Mouse (Mus musculus) cortical plate, adult 2 months (tissue): ENCODE measurements at regions not wholly inside any gene's neighbourhood (a gene's known extent, or its start where the extent isn't known, plus 50 kb on each side); places are given as distances from the start of the nearest gene placed in this dataset.

Experiments
- H3K27ac ChIP-seq: fragments of 200-500 bp; 2 replicates; pipeline ENCODE4 v1.5.1; 2012; ENCODE audit warnings: low read length, control low read depth, inconsistent platforms; ENCODE audit not compliant: insufficient read depth
- H3K4me1 ChIP-seq: fragments of 200-500 bp; 2 replicates; pipeline ENCODE4 v1.6.1; 2011; ENCODE audit warnings: low read length; ENCODE audit not compliant: control insufficient read depth, insufficient read depth
- H3K4me3 ChIP-seq: fragments of 200-500 bp; 2 replicates; pipeline ENCODE4 v1.5.1; 2011; ENCODE audit warnings: mild to moderate bottlenecking, low read length, control low read depth; ENCODE audit not compliant: insufficient read depth
- CTCF ChIP-seq: fragments of 200-500 bp; IDR thresholded peaks from 2 replicates; pipeline ENCODE4 v1.5.1; 2011; ENCODE audit warnings: mild to moderate bottlenecking, control low read depth, low read length; ENCODE audit not compliant: insufficient read depth; ENCODE audit errors: extremely low read depth
- POLR2A ChIP-seq: fragments of 200-500 bp; IDR thresholded peaks from 2 replicates; pipeline ENCODE4 v1.6.1; 2011; ENCODE audit warnings: mild to moderate bottlenecking, low read length, control low read depth; ENCODE audit not compliant: insufficient read depth; ENCODE audit errors: extremely low read depth

DNA sequence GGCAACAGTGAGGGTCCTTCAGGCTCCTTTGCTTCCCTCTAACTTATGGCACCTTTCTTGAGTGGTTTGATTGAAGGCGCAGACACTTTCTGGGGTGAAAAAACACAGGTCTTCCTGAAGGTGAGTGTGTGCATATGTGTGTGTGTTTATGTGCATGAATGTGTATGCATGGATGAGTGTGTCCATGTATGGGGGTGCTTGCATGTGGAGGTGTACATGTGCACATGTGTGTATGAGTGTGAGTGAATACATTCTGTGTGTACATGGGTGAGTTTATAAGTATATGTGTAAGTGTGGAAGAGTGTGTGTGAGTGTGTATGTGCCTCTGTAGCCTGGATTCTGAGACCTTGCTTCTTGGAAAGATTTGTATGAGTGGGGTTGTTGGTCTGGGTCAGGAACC lies 167.5 kb upstream of the Ubash3b start:
- no peaks in the 10 kb centered on the region for H3K4me1 ChIP-seq
- no peak for TF ChIP-seq CTCF
- TF ChIP-seq POLR2A: no peak
- no peak overlapping the region for H3K27ac ChIP-seq
- H3K4me3 ChIP-seq: no peak overlapping the region

DNA sequence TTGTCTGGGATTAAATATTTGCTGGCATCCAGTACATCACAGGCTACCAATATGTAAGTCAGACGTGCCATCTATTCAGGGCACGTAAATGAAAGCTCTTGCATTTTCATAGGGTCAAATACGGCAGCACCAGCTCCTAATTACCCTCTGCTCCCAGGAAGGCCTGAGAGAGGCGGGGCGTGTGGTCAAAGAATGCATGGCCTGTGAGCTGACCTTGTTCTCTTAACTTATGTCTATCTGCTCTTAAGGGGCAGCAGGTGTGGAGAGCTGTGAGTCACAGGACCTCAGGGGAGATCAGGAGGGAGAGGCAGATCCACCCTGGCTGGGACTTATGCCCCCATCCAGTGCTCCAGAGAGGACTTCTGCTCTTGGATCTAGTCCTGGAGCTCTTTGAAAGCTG lies 167.0 kb upstream of the Ubash3b start:
- Histone ChIP-seq H3K4me1 (no peaks in the 10 kb centered on the region), H3K27ac (no peak overlapping the region; the same call in 1 of the 2 replicates), H3K4me3 (no peak overlapping the region)
- TF ChIP-seq CTCF (no peak), POLR2A (no peak)

DNA sequence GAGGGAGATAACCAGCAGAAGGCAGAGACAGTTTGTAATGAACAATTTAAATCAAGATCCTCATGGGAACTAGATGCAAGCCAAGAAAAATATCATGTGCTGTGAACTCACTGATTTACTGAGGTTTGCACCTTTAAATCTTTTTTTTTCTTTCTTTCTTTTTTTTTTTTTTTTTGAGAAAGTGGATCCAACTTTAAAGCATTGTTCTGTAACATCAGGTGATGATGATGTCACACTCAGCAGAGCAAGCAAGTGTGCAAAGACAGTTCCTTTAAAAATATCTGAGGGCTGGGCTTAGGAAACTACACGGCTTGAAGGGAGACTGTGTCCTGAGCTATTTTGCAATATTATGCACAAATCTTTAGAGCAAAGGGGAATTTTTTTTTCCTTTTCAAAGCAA lies 166.6 kb upstream of the Ubash3b start:
- no peak overlapping the region for H3K4me3 ChIP-seq
- no peaks in the 10 kb centered on the region for H3K4me1 ChIP-seq
- no peak for TF ChIP-seq POLR2A
- TF ChIP-seq CTCF: no peak
- no peak overlapping the region; the same call in 1 of the 2 replicates for H3K27ac ChIP-seq

DNA sequence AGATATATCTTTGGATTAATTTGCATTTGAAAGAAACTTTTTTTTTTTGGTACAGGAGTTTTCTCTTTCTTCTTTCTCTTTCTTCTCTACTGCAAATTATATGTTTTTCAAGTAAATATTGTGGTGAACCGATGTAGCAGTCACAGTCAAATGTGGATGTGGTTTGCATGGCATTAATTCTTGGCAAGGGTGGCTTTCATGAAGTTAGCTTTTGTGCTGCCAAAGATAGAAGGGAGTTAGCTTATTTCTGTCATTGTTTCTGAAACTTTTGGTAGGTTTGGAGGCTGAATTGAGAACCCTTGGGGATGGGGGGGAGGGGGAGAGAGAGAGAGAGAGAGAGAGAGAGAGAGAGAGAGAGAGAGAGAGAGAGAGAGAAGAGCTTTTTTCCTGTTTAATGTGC lies 166.1 kb upstream of the Ubash3b start:
- no peaks in the 10 kb centered on the region for H3K4me1 ChIP-seq
- H3K4me3 ChIP-seq: no peak overlapping the region
- no peak overlapping the region for H3K27ac ChIP-seq
- no peak for TF ChIP-seq CTCF
- TF ChIP-seq POLR2A: no peak

DNA sequence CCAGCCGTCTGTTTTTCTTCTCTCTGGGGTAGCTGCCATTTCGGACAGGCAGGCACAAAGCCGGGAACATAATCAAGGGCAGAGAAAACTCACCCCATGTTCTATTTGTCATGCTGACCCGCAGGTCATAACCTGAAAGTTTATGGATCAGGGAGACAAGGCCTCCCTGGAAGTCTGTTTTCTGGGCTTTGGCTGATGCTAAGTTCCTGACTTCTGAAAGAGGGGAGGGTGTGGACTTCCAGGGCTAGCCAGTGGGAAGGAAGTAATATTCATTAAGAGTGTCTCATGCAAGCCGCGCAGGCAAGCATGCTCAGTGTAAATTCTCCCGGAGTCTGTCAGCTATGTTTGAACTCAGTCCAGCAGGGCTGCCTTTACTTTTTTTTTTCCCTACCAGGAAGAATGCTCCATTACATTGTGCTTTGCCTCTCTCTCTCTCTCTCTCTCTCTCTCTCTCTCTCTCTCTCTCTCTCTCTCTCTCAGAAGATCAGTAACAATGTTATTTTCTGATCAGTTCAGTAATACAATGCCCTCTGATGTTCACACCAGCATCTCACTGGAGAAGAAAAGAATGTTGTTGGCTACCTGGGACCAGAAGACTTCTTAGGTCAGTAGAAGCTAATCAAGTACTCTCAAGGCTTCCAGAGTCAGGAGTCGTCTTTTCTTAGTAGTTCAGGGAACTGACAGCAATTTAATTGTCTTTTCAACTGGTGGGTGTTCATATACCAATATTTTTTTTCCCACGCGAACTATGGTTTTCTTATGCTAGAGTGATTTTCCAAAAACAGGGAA lies 165.5 kb upstream of the Ubash3b start:
- Histone ChIP-seq H3K27ac (no peak overlapping the region), H3K4me1 (no peaks in the 10 kb centered on the region), H3K4me3 (no peak overlapping the region)
- no peak for TF ChIP-seq CTCF
- no peak for TF ChIP-seq POLR2A

DNA sequence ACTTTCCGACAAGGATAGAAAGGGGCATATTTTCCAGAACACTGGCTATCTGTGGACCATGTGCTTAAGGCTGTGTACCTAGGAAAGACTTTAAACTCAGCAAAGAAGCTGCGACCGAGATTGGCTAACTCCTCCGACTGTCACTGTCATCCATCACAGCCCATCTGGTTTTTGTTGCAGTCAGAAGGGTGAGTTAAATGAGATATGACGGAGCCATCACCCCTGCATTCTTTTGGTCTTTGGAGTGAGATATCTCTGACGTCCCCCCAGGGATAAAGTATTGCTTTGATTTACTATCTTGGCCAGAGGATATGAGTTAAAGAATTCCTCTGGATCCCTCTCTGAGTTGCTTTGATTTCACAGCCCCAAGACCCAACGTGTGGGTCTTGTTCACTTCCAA lies 160.0 kb upstream of the Ubash3b start:
- no peaks in the 10 kb centered on the region for H3K4me1 ChIP-seq
- H3K27ac ChIP-seq: no peak overlapping the region
- TF ChIP-seq POLR2A: no peak
- TF ChIP-seq CTCF: no peak
- no peak overlapping the region for H3K4me3 ChIP-seq

DNA sequence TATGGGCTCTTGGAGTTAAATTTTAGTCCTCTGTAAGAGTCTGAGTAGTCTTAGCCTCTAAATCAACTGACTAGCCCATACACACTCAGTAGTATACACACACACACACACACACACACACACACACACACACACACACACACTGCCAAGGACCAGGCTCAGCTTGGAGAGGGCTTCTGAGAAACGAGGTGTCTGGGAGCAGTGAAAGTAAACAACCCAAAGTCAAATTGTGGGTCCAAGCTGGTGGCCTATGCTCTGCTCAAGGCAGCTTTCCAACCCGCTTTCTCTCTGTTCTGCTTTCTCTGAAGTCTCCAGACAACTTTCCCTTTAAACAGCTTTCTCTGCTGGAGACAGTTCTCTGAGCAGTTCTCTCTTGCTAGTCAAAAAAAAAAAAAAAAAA lies 157.6 kb upstream of the Ubash3b start:
- no peak for TF ChIP-seq POLR2A
- TF ChIP-seq CTCF: no peak
- Histone ChIP-seq H3K27ac (no peak overlapping the region), H3K4me3 (no peak overlapping the region), H3K4me1 (no peaks in the 10 kb centered on the region)

DNA sequence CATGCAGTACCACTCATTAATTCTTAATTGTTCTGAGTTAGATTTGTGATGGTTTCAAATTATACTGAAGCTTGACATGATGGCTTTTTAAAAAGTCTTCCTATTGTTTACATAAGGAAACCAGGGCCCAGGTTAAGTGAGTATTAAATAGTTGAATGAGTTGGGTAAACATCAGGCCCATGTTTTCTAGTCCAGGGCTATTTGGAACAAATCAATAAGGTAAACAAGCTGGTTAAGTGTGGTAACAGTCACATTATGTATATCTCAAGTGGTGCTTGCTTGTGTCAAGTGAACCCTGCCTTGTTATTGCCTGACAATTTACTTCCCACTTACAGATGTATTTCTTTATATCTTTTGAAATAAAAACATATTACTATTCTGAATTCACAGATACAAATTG lies 144.7 kb upstream of the Ubash3b start:
- H3K4me1 ChIP-seq: no peaks in the 10 kb centered on the region; the same call in 1 of the 2 replicates
- no peak overlapping the region for H3K27ac ChIP-seq
- no peak overlapping the region for H3K4me3 ChIP-seq
- TF ChIP-seq POLR2A (no peak), CTCF (no peak)

DNA sequence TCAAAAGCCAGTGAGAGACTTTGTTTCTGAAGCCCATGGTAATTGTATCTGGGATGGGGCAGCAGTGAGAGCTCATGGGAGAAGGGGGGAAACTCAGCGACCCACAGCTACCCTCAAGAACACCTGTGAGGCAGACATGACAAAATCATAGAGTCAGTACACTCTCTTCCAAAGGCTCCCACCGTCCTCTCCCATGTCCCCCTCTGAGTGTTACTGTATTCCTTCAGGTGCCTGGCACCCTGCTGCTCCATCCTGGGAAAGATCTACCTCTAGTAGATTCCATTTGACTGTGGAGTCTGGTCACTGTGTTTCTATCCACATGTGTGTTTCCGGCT lies 142.0 kb upstream of the Ubash3b start:
- no peak overlapping the region for H3K27ac ChIP-seq
- TF ChIP-seq CTCF (no peak), POLR2A (no peak)
- no peak overlapping the region for H3K4me3 ChIP-seq
- H3K4me1 ChIP-seq: no peaks in the 10 kb centered on the region; the same call in 1 of the 2 replicates

DNA sequence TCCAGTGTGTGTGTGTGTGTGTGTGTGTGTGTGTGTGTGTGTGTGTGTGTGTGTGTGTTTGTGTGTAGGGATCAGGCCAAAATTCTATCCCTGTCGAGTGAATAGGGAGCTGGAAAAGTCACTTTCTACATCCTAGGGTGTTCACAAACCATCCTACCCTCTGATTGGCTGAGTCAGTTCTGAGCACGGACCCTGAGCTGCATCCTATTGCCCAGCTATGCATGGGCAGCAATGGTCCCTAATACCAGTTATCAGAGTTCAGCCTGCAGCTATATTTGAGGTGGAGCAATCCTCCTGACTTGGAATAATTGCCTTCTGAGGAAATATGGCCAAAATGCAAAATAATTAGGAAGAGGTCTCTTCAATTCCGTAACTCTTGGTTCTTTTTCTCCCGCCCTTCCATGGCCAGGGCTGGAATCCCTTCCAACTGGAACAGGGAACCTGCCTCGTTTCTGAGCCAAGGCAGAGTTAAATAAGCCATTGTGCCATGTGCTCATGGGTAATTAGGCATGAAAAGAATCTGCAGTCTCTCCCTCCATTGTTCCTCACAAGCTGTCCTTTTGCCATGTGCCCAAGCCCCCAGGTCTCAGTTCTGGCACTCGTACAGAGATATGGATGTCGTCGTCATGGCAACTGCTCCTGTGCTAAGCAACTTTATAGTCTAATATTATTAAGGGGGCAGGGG lies 141.5 kb upstream of the Ubash3b start:
- H3K27ac ChIP-seq: no peak overlapping the region
- H3K4me1 ChIP-seq: no peaks in the 10 kb centered on the region; the same call in 1 of the 2 replicates
- no peak overlapping the region for H3K4me3 ChIP-seq
- no peak for TF ChIP-seq CTCF
- TF ChIP-seq POLR2A: no peak

DNA sequence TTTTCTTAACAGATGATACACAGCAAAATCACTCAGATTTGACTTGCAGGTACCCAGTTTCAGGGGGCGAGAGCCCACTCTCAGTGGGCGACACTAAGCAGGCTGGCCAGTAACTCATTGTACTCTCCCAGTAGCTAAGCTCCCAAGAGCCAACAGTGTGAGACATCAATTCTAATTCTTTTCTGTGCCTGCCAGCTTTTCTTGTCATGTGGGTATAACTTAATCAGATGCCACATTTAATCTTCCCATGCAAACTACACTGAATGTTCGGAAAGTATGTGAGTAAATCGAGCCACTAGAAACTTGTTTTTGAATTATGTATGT lies 124.6 kb upstream of the Ubash3b start:
- H3K4me1 ChIP-seq: no peaks in the 10 kb centered on the region
- TF ChIP-seq CTCF (no peak), POLR2A (no peak)
- H3K4me3 ChIP-seq: no peak overlapping the region
- H3K27ac ChIP-seq: no peak overlapping the region
